In the genomic region with DNA sequence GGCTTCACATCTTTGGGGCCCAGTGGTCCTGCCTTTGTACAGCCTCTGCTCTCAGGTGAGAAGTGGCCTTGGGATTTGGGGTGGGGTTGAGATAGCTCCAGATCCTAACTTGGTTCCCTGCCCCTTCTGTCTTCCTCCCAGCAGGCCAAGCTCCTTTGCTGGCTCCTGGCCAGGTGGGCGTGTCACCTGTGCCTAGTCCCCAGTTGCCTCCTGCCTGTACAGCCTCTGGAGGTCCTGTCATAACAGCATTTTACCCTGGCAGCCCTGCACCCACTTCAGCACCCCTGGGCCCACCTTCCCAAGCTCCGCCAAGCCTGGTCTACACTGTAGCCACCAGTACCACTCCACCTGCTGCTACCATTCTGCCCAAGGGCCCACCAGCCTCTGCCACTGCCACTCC, we compare ENCODE assay signal across 9 mouse cellular contexts. TPM values are rescaled to one million over a fixed set of nuclear protein-coding genes. Genes with fewer than 3 reads are reported as not detected.
A peak's percentile ranks its signal among the peaks of the same experiment; 100 is the strongest.
DNase-seq lines count a peak whose midpoint lies in the region; ATAC-seq and TF ChIP-seq lines count a peak whose summit lies in the region.
"Had no signal": no experiment of that assay in that cellular context is flagged by ENCODE, and none has a peak within 500 bp of the region (broad histone marks: within the 10 kb centered on the region; RNA-seq: fewer than 3 reads in every experiment).

No protein-coding gene starts in this region.

- ATAC-seq in heart, embryonic 16.5 days (replicated peaks; ENCODE audit: extremely low read depth, insufficient read depth, low FRiP score), result 0 out of 2 replicates have a peak, but pooled peaks have one; percentile 30
- no peak for ATAC-seq in inflammation-experienced regulatory T-cells, adult 6 months

- 60% methylated on average over 2 of the region's 2 CpGs for WGBS in heart, embryonic 16.5 days

- H3K4me1 ChIP-seq in heart, embryonic 16.5 days (ENCODE audit: control insufficient read depth, insufficient read depth, low read length), result peaks cover 9% of the 10 kb centered on the region

- no peaks in the 10 kb centered on the region for H3K9me3 ChIP-seq in heart, embryonic 16.5 days (replicated peaks; ENCODE audit: control insufficient read depth, low read length)

- intact Hi-C loops in gastrocnemius, adult 2 months (cut with DNase I), result no loop called here

- TF ChIP-seq CTCF in gastrocnemius, adult 2 months (IDR thresholded peaks at IDR 0.05), result no peak

- no peak overlapping the region for H3K4me3 ChIP-seq in gastrocnemius, adult 2 months
- H3K4me3 ChIP-seq in heart, embryonic 16.5 days (ENCODE audit: low read length), result no peak overlapping the region

- H3K9ac ChIP-seq in heart, embryonic 16.5 days (ENCODE audit: low read length), result no peak overlapping the region

- H3K36me3 ChIP-seq in heart, embryonic 16.5 days (ENCODE audit: control insufficient read depth, insufficient read depth), result peaks cover 81% of the 10 kb centered on the region

- no peak overlapping the region for H3K4me2 ChIP-seq in heart, embryonic 16.5 days (ENCODE audit: low read depth, low read length)

- peak; percentile 57 for DNase-seq in gastrocnemius, adult 2 months
- no peak for DNase-seq in gastrocnemius, postnatal 4 days (ENCODE audit: low spot score in 2 of 2)
- DNase-seq in right cerebral cortex, postnatal 10 days (ENCODE audit: low spot score in 2 of 2), result peak; percentile 56 to 60
- DNase-seq in right cerebral cortex, postnatal 25 days, result no peak
- DNase-seq in lung, postnatal 10 days, result peak; percentile 57
- DNase-seq in layer of hippocampus, adult 8-10 months (ENCODE audit: low spot score in 2 of 2), result no peak

- H3K27ac ChIP-seq in gastrocnemius, adult 2 months, result no peak overlapping the region
- H3K27ac ChIP-seq in heart, embryonic 16.5 days (ENCODE audit: low read length), result no peak overlapping the region
- H3K27ac ChIP-seq: macrophage had no signal

- H3K27me3 ChIP-seq in heart, embryonic 16.5 days (ENCODE audit: control insufficient read depth, insufficient read depth, low read length), result no peaks in the 10 kb centered on the region

RNA-seq across cellular contexts. Expression of gene Pafah1b3, which starts 6.9 kb away (rescaled TPM):
- total RNA-seq in gastrocnemius, adult 2 months (2021), result under 1 TPM; 0.38 to 0.86 TPM
- 10 to 100 TPM; 27.1 to 33.1 TPM for total RNA-seq in gastrocnemius, postnatal 4 days (2021)
- 111 and 121 TPM in 2 replicates for polyA plus RNA-seq in heart, embryonic 16.5 days (2015; fragmentation: Nextera tagmentation; extraction: Ambion mirVana)
- 10 to 100 TPM; 17.5 to 37.2 (median 31.3) TPM for polyA plus RNA-seq in inflammation-experienced regulatory T-cells, adult 6 months (2017; shearing (Covaris generic))
- 10 to 100 TPM; 25.2 to 28.9 (median 27.9) TPM for total RNA-seq in layer of hippocampus, adult 8-10 months (2022)

RNA-seq across cellular contexts. Expression of gene Prr19, which starts 10.3 kb away (rescaled TPM):
- total RNA-seq in gastrocnemius, adult 2 months (2021), result not detected
- total RNA-seq in gastrocnemius, postnatal 4 days (2021), result not detected
- polyA plus RNA-seq in heart, embryonic 16.5 days (2015; fragmentation: Nextera tagmentation; extraction: Ambion mirVana), result not detected in 2 replicates
- not detected for polyA plus RNA-seq in inflammation-experienced regulatory T-cells, adult 6 months (2017; shearing (Covaris generic))
- total RNA-seq in layer of hippocampus, adult 8-10 months (2022), result under 1 TPM in 1 of 4 experiments, not detected in 3; 0.25 TPM
- polyA plus RNA-seq: macrophage had no signal

RNA-seq across cellular contexts. Expression of gene Tmem145, which starts 15.0 kb away (rescaled TPM):
- total RNA-seq in gastrocnemius, adult 2 months (2021), result not detected
- under 1 TPM; 0.23 to 0.29 TPM for total RNA-seq in gastrocnemius, postnatal 4 days (2021)
- polyA plus RNA-seq in heart, embryonic 16.5 days (2015; fragmentation: Nextera tagmentation; extraction: Ambion mirVana), result 0.08 and 0.20 TPM in 2 replicates
- not detected for polyA plus RNA-seq in inflammation-experienced regulatory T-cells, adult 6 months (2017; shearing (Covaris generic))
- 10 to 100 TPM; 28.7 to 36.7 (median 33.4) TPM for total RNA-seq in layer of hippocampus, adult 8-10 months (2022)
- polyA plus RNA-seq: macrophage had no signal

RNA-seq across cellular contexts. Expression of gene Cic, which starts 23.4 kb away (rescaled TPM):
- 10 to 100 TPM; 37.0 to 40.4 TPM for total RNA-seq in gastrocnemius, adult 2 months (2021)
- 100 to 1,000 TPM; 107 to 113 TPM for total RNA-seq in gastrocnemius, postnatal 4 days (2021)
- 22.7 and 24.7 TPM in 2 replicates for polyA plus RNA-seq in heart, embryonic 16.5 days (2015; fragmentation: Nextera tagmentation; extraction: Ambion mirVana)
- 10 to 100 TPM; 17.9 to 35.2 (median 21.6) TPM for polyA plus RNA-seq in inflammation-experienced regulatory T-cells, adult 6 months (2017; shearing (Covaris generic))
- 100 to 1,000 TPM; 196 to 252 (median 228) TPM for total RNA-seq in layer of hippocampus, adult 8-10 months (2022)

RNA-seq across cellular contexts. Expression of gene Megf8, which starts 26.1 kb away (rescaled TPM):
- 10 to 100 TPM; 16.9 to 19.6 TPM for total RNA-seq in gastrocnemius, adult 2 months (2021)
- total RNA-seq in gastrocnemius, postnatal 4 days (2021), result 10 to 100 TPM; 34.9 to 40.4 TPM
- 7.4 and 8.7 TPM in 2 replicates for polyA plus RNA-seq in heart, embryonic 16.5 days (2015; fragmentation: Nextera tagmentation; extraction: Ambion mirVana)
- polyA plus RNA-seq in inflammation-experienced regulatory T-cells, adult 6 months (2017; shearing (Covaris generic)), result under 1 TPM in 2 of 3 experiments, not detected in 1; 0.13 to 0.31 TPM
- total RNA-seq in layer of hippocampus, adult 8-10 months (2022), result 100 to 1,000 TPM in 2 of 4 experiments, 10 to 100 TPM in 2; 90.3 to 107 (median 97.0) TPM

Comparison
In these comparisons a context has a peak if more than half of its experiments do, and no peak if none do; other contexts are left out.
1. DNase-seq: peak in gastrocnemius, adult 2 months (single experiment), right cerebral cortex, postnatal 10 days (2 of 2) and lung, postnatal 10 days (single experiment); none in gastrocnemius, postnatal 4 days (0 of 2), right cerebral cortex, postnatal 25 days (single experiment) and layer of hippocampus, adult 8-10 months (0 of 2).
2. RNA of gene Pafah1b3, which starts 6.9 kb away (total RNA-seq): 27.1 to 33.1 TPM in gastrocnemius, postnatal 4 days and 25.2 to 28.9 TPM in layer of hippocampus, adult 8-10 months; 0.38 to 0.86 TPM in gastrocnemius, adult 2 months; every median in the first group is over 10 times any median in the second.
3. RNA of gene Tmem145, which starts 15.0 kb away (total RNA-seq): 28.7 to 36.7 TPM in layer of hippocampus, adult 8-10 months; 0.23 to 0.29 TPM in gastrocnemius, postnatal 4 days and not detected in gastrocnemius, adult 2 months; every median in the first group is over 10 times any median in the second.